Mouse (Mus musculus) midbrain, embryonic 15.5 days (tissue): Measurements from ENCODE around the gene Stard13. TPM values are rescaled to one million over a fixed set of nuclear protein-coding genes. Genes with fewer than 3 reads are reported as not detected.
A peak's percentile ranks its signal among the peaks of the same experiment; 100 is the strongest.

Experiments
- ATAC-seq: fragments of 200-750 bp; cut with Nextera tagmentation; replicated peaks from 2 replicates; pipeline ENCODE4 v1.8.0; 2017; ENCODE audit warnings: moderate TSS enrichment
- H3K27ac ChIP-seq: fragments of 300-500 bp; sonication (generic); 2 replicates; pipeline ENCODE4 v1.5.1; 2015; ENCODE audit warnings: mild to moderate bottlenecking, inconsistent platforms
- H3K27me3 ChIP-seq: fragments of 300-500 bp; sonication (generic); replicated peaks from 2 replicates; pipeline ENCODE4 v1.6.1; 2015; ENCODE audit warnings: inconsistent platforms
- H3K36me3 ChIP-seq: fragments of 300-500 bp; sonication (generic); replicated peaks from 2 replicates; pipeline ENCODE4 v1.6.1; 2015; ENCODE audit warnings: inconsistent platforms
- H3K4me1 ChIP-seq: fragments of 300-500 bp; sonication (generic); 2 replicates; pipeline ENCODE4 v1.6.1; 2015; ENCODE audit warnings: inconsistent platforms
- H3K4me2 ChIP-seq: fragments of 300-500 bp; sonication (generic); 2 replicates; pipeline ENCODE4 v1.6.1; 2015; ENCODE audit warnings: inconsistent platforms, mild to moderate bottlenecking, moderate library complexity
- H3K4me3 ChIP-seq: fragments of 300-500 bp; sonication (generic); 2 replicates; pipeline ENCODE4 v1.5.1; 2015; ENCODE audit warnings: mild to moderate bottlenecking, inconsistent platforms
- H3K9ac ChIP-seq: fragments of 300-500 bp; sonication (generic); 2 replicates; pipeline ENCODE4 v1.6.1; 2015; ENCODE audit warnings: mild to moderate bottlenecking, inconsistent platforms
- H3K9me3 ChIP-seq: fragments of 300-500 bp; sonication (generic); 2 replicates; pipeline ENCODE4 v1.6.1; 2016; ENCODE audit warnings: inconsistent platforms
- WGBS: fragments of 180-500 bp; shearing (Covaris S2); methylation state at CpG from one replicate; pipeline ENCODE4 v1.1.7; 2015; ENCODE audit warnings: mixed read lengths; 5-methylcytosine and 5-hydroxymethylcytosine counted together
- polyA plus RNA-seq: library from polyadenylated mRNA; unstranded; fragments of >200 nt; fragmentation: Nextera tagmentation; extraction: Ambion mirVana; gene quantifications from 2 replicates; pipeline ENCODE4 v1.2.1, GENCODE M21; 2015

Stard13 gene
- polyA plus RNA-seq, 1 experiment from 2014 or later: 4.0 TPM

GRCm38 (mm10) chr5:151034715-151035512 is 198.7 kb downstream of the Stard13 start:
- H3K4me1 ChIP-seq: no peaks in the 10 kb centered on the region
- H3K4me2 ChIP-seq: no peak overlapping the region
- H3K4me3 ChIP-seq: no peak overlapping the region
- no peaks in the 10 kb centered on the region for H3K27me3 ChIP-seq
- H3K9me3 ChIP-seq: no peaks in the 10 kb centered on the region
- WGBS: 70% methylated on average over 9 of the region's 9 CpGs
- ATAC-seq: no peak
- no peak overlapping the region for H3K9ac ChIP-seq
- H3K27ac ChIP-seq: no peak overlapping the region
- H3K36me3 ChIP-seq: no peaks in the 10 kb centered on the region

GRCm38 (mm10) chr5:151028906-151029305 is 204.7 kb downstream of the Stard13 start:
- no peak overlapping the region for H3K4me2 ChIP-seq
- H3K36me3 ChIP-seq: no peaks in the 10 kb centered on the region
- H3K9me3 ChIP-seq: no peaks in the 10 kb centered on the region
- H3K4me1 ChIP-seq: peaks cover 9% of the 10 kb centered on the region; the same call in 1 of the 2 replicates
- no peak for ATAC-seq
- H3K4me3 ChIP-seq: no peak overlapping the region
- H3K27ac ChIP-seq: no peak overlapping the region
- 70% methylated on average over 6 of the region's 6 CpGs for WGBS
- no peak overlapping the region for H3K9ac ChIP-seq
- H3K27me3 ChIP-seq: no peaks in the 10 kb centered on the region

GRCm38 (mm10) chr5:151027171-151027570 is 206.5 kb downstream of the Stard13 start:
- Histone ChIP-seq H3K9me3 (no peaks in the 10 kb centered on the region), H3K27me3 (no peaks in the 10 kb centered on the region), H3K9ac (no peak overlapping the region), H3K27ac (no peak overlapping the region), H3K4me3 (no peak overlapping the region), H3K4me2 (no peak overlapping the region), H3K4me1 (peaks cover 24% of the 10 kb centered on the region), H3K36me3 (no peaks in the 10 kb centered on the region)
- 21% methylated on average over 7 of the region's 7 CpGs for WGBS
- ATAC-seq: peak; percentile 30; the same call in 1 of the 2 replicates

DNA sequence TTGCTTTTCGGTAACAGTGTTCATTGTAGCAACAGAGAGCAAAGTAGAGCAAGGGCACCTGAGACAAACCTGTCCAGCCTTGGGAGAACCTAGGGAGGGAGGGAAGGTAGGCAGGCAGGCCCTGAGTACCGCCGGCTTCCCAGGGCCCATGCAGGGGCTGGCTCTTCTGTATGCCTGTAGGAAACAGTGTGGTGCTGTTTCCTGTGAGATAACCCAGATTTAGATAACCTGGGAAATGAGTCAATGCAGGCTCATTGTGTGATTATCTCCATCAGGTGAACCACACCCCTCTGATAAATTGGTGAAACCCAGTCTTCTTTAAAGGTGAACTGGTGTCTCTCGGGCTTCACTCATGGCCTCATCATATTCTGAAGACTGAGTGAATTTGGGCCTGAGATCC is 207.6 kb downstream of the Stard13 start:
- WGBS: 98% methylated on average over 4 of the region's 4 CpGs
- peaks cover 24% of the 10 kb centered on the region for H3K4me1 ChIP-seq
- H3K4me3 ChIP-seq: no peak overlapping the region
- no peak for ATAC-seq
- H3K27ac ChIP-seq: no peak overlapping the region
- H3K4me2 ChIP-seq: no peak overlapping the region
- no peaks in the 10 kb centered on the region for H3K9me3 ChIP-seq
- H3K9ac ChIP-seq: no peak overlapping the region
- H3K27me3 ChIP-seq: no peaks in the 10 kb centered on the region
- H3K36me3 ChIP-seq: no peaks in the 10 kb centered on the region

DNA sequence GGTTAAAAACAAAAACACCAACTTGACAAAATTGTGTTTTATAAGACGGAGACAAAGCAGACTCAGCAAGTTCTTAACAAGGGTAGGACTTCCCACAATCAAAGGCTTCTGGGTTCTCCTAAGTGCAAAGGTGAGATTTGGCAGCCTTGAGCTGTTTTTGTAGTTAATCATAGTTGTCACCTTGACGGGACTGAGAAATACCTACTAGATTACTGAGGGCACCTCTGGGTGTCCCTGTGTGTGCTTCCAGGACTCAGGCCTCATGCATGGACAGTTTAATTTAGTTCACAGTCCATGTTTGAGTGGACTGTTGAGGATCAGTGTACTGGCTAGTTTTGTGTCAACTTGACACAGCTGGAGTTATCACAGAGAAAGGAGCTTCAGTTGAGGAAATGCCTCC is 209.2 kb downstream of the Stard13 start:
- no peak overlapping the region for H3K27ac ChIP-seq
- H3K4me2 ChIP-seq: no peak overlapping the region
- 86% methylated on average over 2 of the region's 2 CpGs for WGBS
- peaks cover 27% of the 10 kb centered on the region for H3K4me1 ChIP-seq
- H3K9ac ChIP-seq: no peak overlapping the region
- no peaks in the 10 kb centered on the region for H3K9me3 ChIP-seq
- H3K27me3 ChIP-seq: no peaks in the 10 kb centered on the region
- no peak overlapping the region for H3K4me3 ChIP-seq
- no peak for ATAC-seq
- H3K36me3 ChIP-seq: no peaks in the 10 kb centered on the region

GRCm38 (mm10) chr5:151023461-151023860 is 210.2 kb downstream of the Stard13 start:
- 9% methylated on average over 8 of the region's 8 CpGs for WGBS
- no peaks in the 10 kb centered on the region for H3K9me3 ChIP-seq
- H3K27ac ChIP-seq: peak overlapping the region; percentile 43
- H3K4me1 ChIP-seq: peaks cover 27% of the 10 kb centered on the region
- H3K4me3 ChIP-seq: no peak overlapping the region
- H3K27me3 ChIP-seq: no peaks in the 10 kb centered on the region
- 0 out of 2 replicates have a peak, but pooled peaks have one; percentile 38 for ATAC-seq
- H3K4me2 ChIP-seq: peak overlapping the region; percentile 26
- H3K9ac ChIP-seq: no peak overlapping the region
- no peaks in the 10 kb centered on the region for H3K36me3 ChIP-seq

- H3K27ac ChIP-seq: peak overlapping the region; percentile 43
These were observed 210.7 kb downstream of the Stard13 start for GRCm38 (mm10) chr5:151022939-151023338.

GRCm38 (mm10) chr5:151022026-151022425 is 211.6 kb downstream of the Stard13 start:
- no peak for ATAC-seq
- no peak overlapping the region for H3K9ac ChIP-seq
- H3K36me3 ChIP-seq: no peaks in the 10 kb centered on the region
- H3K4me1 ChIP-seq: peaks cover 21% of the 10 kb centered on the region
- H3K4me3 ChIP-seq: no peak overlapping the region
- no peak overlapping the region for H3K27ac ChIP-seq
- no peaks in the 10 kb centered on the region for H3K27me3 ChIP-seq
- WGBS: 83% methylated on average over 7 of the region's 7 CpGs
- H3K9me3 ChIP-seq: no peaks in the 10 kb centered on the region
- H3K4me2 ChIP-seq: no peak overlapping the region

More at GRCm38 (mm10) chr5:151022939-151023338, 210.7 kb downstream of the Stard13 start:
- no peaks in the 10 kb centered on the region for H3K27me3 ChIP-seq
- no peaks in the 10 kb centered on the region for H3K9me3 ChIP-seq
- peaks cover 27% of the 10 kb centered on the region for H3K4me1 ChIP-seq
- H3K36me3 ChIP-seq: no peaks in the 10 kb centered on the region
- ATAC-seq: peak; percentile 71
- no peak overlapping the region for H3K4me3 ChIP-seq
- no peak overlapping the region for H3K9ac ChIP-seq
- no peak overlapping the region for H3K4me2 ChIP-seq
- WGBS: 10% methylated on average over 1 of the region's 1 CpGs

DNA sequence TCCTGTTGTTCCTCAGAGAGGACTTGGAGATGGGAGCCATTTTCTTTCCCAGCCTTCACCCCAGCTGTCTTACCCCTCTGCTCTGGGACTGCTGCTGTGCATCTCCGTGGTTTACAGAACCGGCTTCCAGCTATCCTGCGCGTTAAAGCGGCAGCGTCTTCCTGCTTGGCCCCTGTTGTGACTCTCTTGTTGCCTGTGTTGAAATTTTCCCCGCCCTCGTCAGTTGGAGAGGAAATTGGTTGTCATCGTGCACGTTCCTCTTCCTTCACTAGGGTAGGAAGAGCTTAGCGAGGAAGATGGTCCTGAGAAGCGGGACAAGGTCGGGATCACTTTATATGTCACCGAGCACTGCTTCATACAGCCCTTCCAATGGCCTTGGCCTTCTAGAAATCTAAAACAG is 212.8 kb downstream of the Stard13 start:
- H3K27me3 ChIP-seq: no peaks in the 10 kb centered on the region
- no peak overlapping the region for H3K4me3 ChIP-seq
- H3K4me2 ChIP-seq: no peak overlapping the region
- H3K4me1 ChIP-seq: peaks cover 18% of the 10 kb centered on the region
- no peak for ATAC-seq
- no peaks in the 10 kb centered on the region for H3K9me3 ChIP-seq
- H3K9ac ChIP-seq: no peak overlapping the region
- no peaks in the 10 kb centered on the region for H3K36me3 ChIP-seq
- WGBS: 82% methylated on average over 14 of the region's 14 CpGs
- H3K27ac ChIP-seq: no peak overlapping the region

DNA sequence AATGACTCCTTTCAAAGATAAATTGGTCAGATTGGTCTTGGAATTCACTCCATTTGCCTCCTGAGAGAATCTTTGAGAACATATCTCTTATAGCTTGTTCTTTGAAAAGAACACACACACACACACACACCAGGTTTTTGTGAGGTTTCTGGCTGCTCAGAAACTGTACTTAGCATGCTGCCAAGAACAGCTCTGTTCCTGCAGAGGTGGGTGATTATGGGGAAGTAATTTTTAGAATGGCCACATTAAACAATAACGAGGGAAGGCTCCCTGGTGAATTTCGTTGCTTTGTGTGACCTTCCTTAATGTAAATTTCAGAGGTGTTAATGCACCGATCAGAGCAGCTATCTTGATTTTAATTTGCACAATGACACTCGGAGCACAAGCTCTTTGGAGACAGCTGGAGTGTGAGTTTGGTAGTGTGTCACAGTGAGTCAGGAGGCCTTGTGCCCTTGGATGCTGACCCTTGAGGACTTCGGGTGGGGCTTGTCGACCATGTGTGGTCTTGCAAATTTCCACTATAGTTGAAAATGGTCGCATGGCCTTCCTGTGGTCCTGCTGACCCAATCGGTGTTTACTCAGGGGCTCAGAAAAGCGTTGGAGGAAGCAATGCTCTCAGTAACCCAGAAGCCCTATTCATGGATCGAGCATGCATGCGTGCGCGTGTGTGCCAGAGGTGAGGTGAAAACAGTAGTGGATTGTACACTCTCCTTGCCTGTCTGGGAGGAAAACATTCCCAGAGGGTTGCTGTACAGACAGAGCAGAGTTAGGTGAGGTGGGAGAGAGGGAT is 213.4 kb downstream of the Stard13 start:
- Histone ChIP-seq H3K4me1 (peaks cover 18% of the 10 kb centered on the region), H3K36me3 (no peaks in the 10 kb centered on the region), H3K4me3 (no peak overlapping the region), H3K27ac (no peak overlapping the region), H3K9ac (no peak overlapping the region), H3K4me2 (no peak overlapping the region), H3K9me3 (no peaks in the 10 kb centered on the region), H3K27me3 (no peaks in the 10 kb centered on the region)
- WGBS: 71% methylated on average over 13 of the region's 13 CpGs
- ATAC-seq: no peak

GRCm38 (mm10) chr5:151018959-151019358 is 214.7 kb downstream of the Stard13 start:
- H3K4me1 ChIP-seq: peaks cover 18% of the 10 kb centered on the region
- no peaks in the 10 kb centered on the region for H3K36me3 ChIP-seq
- H3K4me3 ChIP-seq: no peak overlapping the region
- ATAC-seq: no peak
- H3K27ac ChIP-seq: no peak overlapping the region
- WGBS: 66% methylated on average over 5 of the region's 5 CpGs
- H3K9ac ChIP-seq: no peak overlapping the region
- no peaks in the 10 kb centered on the region for H3K27me3 ChIP-seq
- no peaks in the 10 kb centered on the region for H3K9me3 ChIP-seq
- no peak overlapping the region for H3K4me2 ChIP-seq

- ATAC-seq: no peak
- WGBS: 75% methylated on average over 5 of the region's 5 CpGs
These were observed 215.2 kb downstream of the Stard13 start for GRCm38 (mm10) chr5:151018450-151018849.

More at GRCm38 (mm10) chr5:151018450-151018849, 215.2 kb downstream of the Stard13 start:
- H3K4me1 ChIP-seq: peaks cover 15% of the 10 kb centered on the region
- no peaks in the 10 kb centered on the region for H3K36me3 ChIP-seq
- H3K4me3 ChIP-seq: no peak overlapping the region
- no peak overlapping the region for H3K27ac ChIP-seq
- H3K9me3 ChIP-seq: no peaks in the 10 kb centered on the region
- no peak overlapping the region for H3K4me2 ChIP-seq
- H3K9ac ChIP-seq: no peak overlapping the region
- H3K27me3 ChIP-seq: no peaks in the 10 kb centered on the region
